Mouse (Mus musculus): ENCODE data around the gene Map2k3.

DNA sequence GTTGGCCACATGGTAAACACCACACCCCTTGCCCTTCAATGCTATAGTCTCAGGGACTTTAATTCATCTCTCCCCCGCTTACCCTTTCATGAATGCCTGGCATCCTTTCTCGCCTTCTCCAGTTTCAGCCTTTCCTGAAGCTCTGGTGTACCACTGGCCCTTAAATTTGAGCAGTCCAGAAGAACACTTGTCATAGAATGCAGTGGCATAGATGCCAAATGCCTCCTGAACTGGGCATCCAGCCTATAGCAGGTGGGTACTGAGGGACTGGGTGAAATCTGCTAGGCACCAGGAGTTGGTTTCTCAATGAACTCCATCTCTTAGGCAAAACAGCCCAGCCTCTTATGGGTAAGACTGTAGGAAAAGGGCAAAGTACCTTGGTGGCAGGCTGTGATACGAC lies 58.6 kb downstream of the Map2k3 start:
- TF ChIP-seq CTCF (conservative IDR thresholded peaks at IDR 0.05; ENCODE audit: insufficient read depth, insufficient read length, low read depth, low read length), result no peak
- TF ChIP-seq POLR2A (IDR thresholded peaks at IDR 0.05; ENCODE audit: low read depth, low read length), result no peak

All from kidney, adult 2 months (tissue).